Comparison of ENCODE assay signal across 27 mouse cellular contexts in the genomic region with DNA sequence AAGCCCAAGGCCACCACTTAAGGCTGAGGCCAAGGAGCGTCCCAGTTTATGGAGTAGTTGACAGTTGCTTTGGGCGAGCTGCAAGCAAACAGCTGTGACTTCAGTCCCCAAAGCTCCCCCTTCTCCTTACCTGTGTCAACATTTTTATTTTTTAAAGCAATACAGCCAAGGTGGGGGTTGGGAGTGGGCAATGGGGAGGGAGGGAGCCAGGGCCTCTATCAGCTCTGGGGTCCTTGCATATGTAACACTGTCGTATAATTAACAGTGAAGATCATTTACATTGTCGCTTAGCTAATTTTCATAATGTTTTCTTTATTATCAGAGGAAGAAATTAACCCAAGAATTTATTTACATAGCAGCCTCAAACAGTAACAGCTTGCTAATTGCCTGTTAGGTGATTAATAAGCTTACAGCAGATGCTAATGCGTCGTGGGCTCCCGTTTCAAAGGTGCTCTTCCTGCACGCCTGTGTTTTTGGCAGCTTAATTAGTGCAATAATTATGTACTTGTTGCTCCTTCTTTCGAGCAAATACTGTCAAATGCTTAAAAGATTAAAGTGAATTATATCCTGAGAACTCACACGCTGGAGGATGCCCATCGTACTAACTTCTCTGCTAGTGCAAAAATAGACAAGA.
DNase-seq lines count a peak whose midpoint lies in the region; ATAC-seq lines count a peak whose summit lies in the region.
"Had no signal": no experiment of that assay in that cellular context is flagged by ENCODE, and none has a peak within 500 bp of the region (broad histone marks: within the 10 kb centered on the region; RNA-seq: fewer than 3 reads in every experiment).

No protein-coding gene starts in this region.

- no peak overlapping the region for H3K4me2 ChIP-seq in forebrain, embryonic 14.5 days (ENCODE audit: low read length)
- no peak overlapping the region for H3K4me2 ChIP-seq in hindbrain, embryonic 15.5 days
- no peak overlapping the region for H3K4me2 ChIP-seq in neural tube, embryonic 13.5 days
- H3K4me2 ChIP-seq: embryonic facial prominence, embryonic 12.5 days; heart, embryonic 12.5 days; limb, embryonic 12.5 days; liver, embryonic 15.5 days; lung, embryonic 15.5 days; midbrain, embryonic 13.5 days had no signal

- H3K36me3 ChIP-seq in forebrain, embryonic 14.5 days (ENCODE audit: control insufficient read depth, insufficient read depth, low read length) = no peaks in the 10 kb centered on the region
- no peaks in the 10 kb centered on the region for H3K36me3 ChIP-seq in forebrain, embryonic 10.5 days (replicated peaks)
- H3K36me3 ChIP-seq in hindbrain, embryonic 15.5 days = no peaks in the 10 kb centered on the region
- H3K36me3 ChIP-seq in hindbrain, embryonic 10.5 days = no peaks in the 10 kb centered on the region
- H3K36me3 ChIP-seq in neural tube, embryonic 13.5 days = no peaks in the 10 kb centered on the region
- H3K36me3 ChIP-seq: embryonic facial prominence, embryonic 12.5 days; G1E; heart, embryonic 12.5 days; limb, embryonic 12.5 days; liver, embryonic 15.5 days; lung, embryonic 15.5 days; midbrain, embryonic 13.5 days had no signal

- ATAC-seq in forebrain, embryonic 14.5 days = peak; percentile 61
- peak; percentile 42; the same call in 1 of the 2 replicates for ATAC-seq in hindbrain, embryonic 15.5 days (ENCODE audit: low FRiP score, low read depth)
- peak; percentile 65; the same call in 1 of the 2 replicates for ATAC-seq in neural tube, embryonic 13.5 days (ENCODE audit: low read depth)
- ATAC-seq: midbrain, embryonic 13.5 days had no signal

- no peak overlapping the region for H3K9ac ChIP-seq in forebrain, embryonic 14.5 days (ENCODE audit: low read length)
- no peak overlapping the region for H3K9ac ChIP-seq in hindbrain, embryonic 15.5 days
- no peak overlapping the region for H3K9ac ChIP-seq in neural tube, embryonic 13.5 days
- H3K9ac ChIP-seq: embryonic facial prominence, embryonic 12.5 days; heart, embryonic 12.5 days; limb, embryonic 12.5 days; liver, embryonic 15.5 days; lung, embryonic 15.5 days; midbrain, embryonic 13.5 days had no signal

- 20% methylated on average over 11 of the region's 11 CpGs for WGBS in forebrain, embryonic 14.5 days
- 88% methylated on average over 11 of the region's 11 CpGs for WGBS in forebrain, embryonic 10.5 days
- WGBS in hindbrain, embryonic 15.5 days = 55% methylated on average over 11 of the region's 11 CpGs
- 83% methylated on average over 11 of the region's 11 CpGs for WGBS in hindbrain, embryonic 10.5 days
- WGBS in neural tube, embryonic 13.5 days = 45% methylated on average over 11 of the region's 11 CpGs

- peaks cover 7% of the 10 kb centered on the region; the same call in 1 of the 2 replicates for H3K27me3 ChIP-seq in forebrain, embryonic 14.5 days (replicated peaks; ENCODE audit: control insufficient read depth, insufficient read depth, low read length)
- H3K27me3 ChIP-seq in forebrain, embryonic 10.5 days (ENCODE audit: poor library complexity, severe bottlenecking) = peaks cover 59% of the 10 kb centered on the region
- H3K27me3 ChIP-seq in hindbrain, embryonic 15.5 days = no peaks in the 10 kb centered on the region
- peaks cover 6% of the 10 kb centered on the region for H3K27me3 ChIP-seq in hindbrain, embryonic 10.5 days (ENCODE audit: insufficient read depth, poor library complexity, severe bottlenecking)
- peaks cover 12% of the 10 kb centered on the region for H3K27me3 ChIP-seq in neural tube, embryonic 13.5 days
- H3K27me3 ChIP-seq: embryonic facial prominence, embryonic 12.5 days; liver, embryonic 15.5 days had no signal

- H3K4me1 ChIP-seq in forebrain, embryonic 14.5 days (ENCODE audit: control insufficient read depth, insufficient read depth, low read length) = no peaks in the 10 kb centered on the region
- no peaks in the 10 kb centered on the region for H3K4me1 ChIP-seq in forebrain, embryonic 10.5 days
- H3K4me1 ChIP-seq in hindbrain, embryonic 15.5 days (replicated peaks) = peaks cover 11% of the 10 kb centered on the region; the same call in 1 of the 2 replicates
- no peaks in the 10 kb centered on the region for H3K4me1 ChIP-seq in hindbrain, embryonic 10.5 days (replicated peaks)
- peaks cover 13% of the 10 kb centered on the region; the same call in 1 of the 2 replicates for H3K4me1 ChIP-seq in neural tube, embryonic 13.5 days (replicated peaks)
- H3K4me1 ChIP-seq: embryonic facial prominence, embryonic 12.5 days; heart, embryonic 12.5 days; liver, embryonic 15.5 days; lung, embryonic 15.5 days had no signal

- H3K27ac ChIP-seq in forebrain, embryonic 14.5 days (ENCODE audit: low read depth, low read length) = no peak overlapping the region
- no peak overlapping the region for H3K27ac ChIP-seq in forebrain, embryonic 10.5 days
- H3K27ac ChIP-seq in hindbrain, embryonic 15.5 days (replicated peaks) = no peak overlapping the region
- no peak overlapping the region for H3K27ac ChIP-seq in hindbrain, embryonic 10.5 days
- H3K27ac ChIP-seq in neural tube, embryonic 13.5 days (replicated peaks) = no peak overlapping the region
- H3K27ac ChIP-seq: embryonic facial prominence, embryonic 12.5 days; heart, adult 2 months; layer of hippocampus, adult 2 months; left cerebral cortex, adult 2 months; limb, embryonic 12.5 days; liver, embryonic 15.5 days; lung, embryonic 15.5 days; midbrain, embryonic 13.5 days had no signal

- H3K9me3 ChIP-seq in forebrain, embryonic 14.5 days (replicated peaks; ENCODE audit: control insufficient read depth, low read length) = no peaks in the 10 kb centered on the region
- H3K9me3 ChIP-seq in forebrain, embryonic 10.5 days = no peaks in the 10 kb centered on the region
- H3K9me3 ChIP-seq in hindbrain, embryonic 15.5 days = no peaks in the 10 kb centered on the region
- no peaks in the 10 kb centered on the region for H3K9me3 ChIP-seq in hindbrain, embryonic 10.5 days
- H3K9me3 ChIP-seq in neural tube, embryonic 13.5 days = no peaks in the 10 kb centered on the region
- H3K9me3 ChIP-seq: embryonic facial prominence, embryonic 12.5 days; G1E; heart, embryonic 12.5 days; limb, embryonic 12.5 days; liver, embryonic 15.5 days; lung, embryonic 15.5 days; midbrain, embryonic 13.5 days had no signal

- DNase-seq in forebrain, embryonic 14.5 days (ENCODE audit: low spot score) = peak; percentile 84
- DNase-seq in forebrain, embryonic 10.5 days (ENCODE audit: extremely low spot score, low spot score) = no peak
- DNase-seq in hindbrain, embryonic 10.5 days (ENCODE audit: low spot score) = no peak
- no peak for DNase-seq in neural tube, embryonic 10.5 days (ENCODE audit: extremely low spot score, low spot score)
- no peak for DNase-seq in cerebellum, adult 8-10 months
- DNase-seq: adrenal gland, postnatal 10 days; cerebellum, adult 11 months; cerebellum, adult 9-11 months; embryo, embryonic 11 days; heart, adult 2 months; heart, postnatal 4 days; kidney, adult 18-20 months; kidney, postnatal 36 days; lung, postnatal 36 days; thymus, postnatal 4 days had no signal

- no peak overlapping the region for H3K4me3 ChIP-seq in forebrain, embryonic 14.5 days (ENCODE audit: low read depth, low read length)
- H3K4me3 ChIP-seq in forebrain, embryonic 10.5 days = no peak overlapping the region
- no peak overlapping the region for H3K4me3 ChIP-seq in hindbrain, embryonic 15.5 days
- no peak overlapping the region for H3K4me3 ChIP-seq in hindbrain, embryonic 10.5 days
- H3K4me3 ChIP-seq in neural tube, embryonic 13.5 days = no peak overlapping the region
- H3K4me3 ChIP-seq: embryonic facial prominence, embryonic 12.5 days; heart, adult 2 months; heart, embryonic 12.5 days; layer of hippocampus, adult 2 months; left cerebral cortex, adult 2 months; limb, embryonic 12.5 days; liver, embryonic 15.5 days; lung, embryonic 15.5 days; midbrain, embryonic 13.5 days; myocyte had no signal
